Mouse (Mus musculus): ENCODE data around the gene Apol9a. TPM values are rescaled to one million over a fixed set of nuclear protein-coding genes. Genes with fewer than 3 reads are reported as not detected.
"Not testable (repeated sequence)": the region's sequence is repeated elsewhere in the genome, so short reads cannot be mapped to it uniquely, and the experiment has no call there.

The Apol9a gene
- total RNA-seq (2017): 0.47 TPM in 1 of 2 replicates, not detected in the other

DNA sequence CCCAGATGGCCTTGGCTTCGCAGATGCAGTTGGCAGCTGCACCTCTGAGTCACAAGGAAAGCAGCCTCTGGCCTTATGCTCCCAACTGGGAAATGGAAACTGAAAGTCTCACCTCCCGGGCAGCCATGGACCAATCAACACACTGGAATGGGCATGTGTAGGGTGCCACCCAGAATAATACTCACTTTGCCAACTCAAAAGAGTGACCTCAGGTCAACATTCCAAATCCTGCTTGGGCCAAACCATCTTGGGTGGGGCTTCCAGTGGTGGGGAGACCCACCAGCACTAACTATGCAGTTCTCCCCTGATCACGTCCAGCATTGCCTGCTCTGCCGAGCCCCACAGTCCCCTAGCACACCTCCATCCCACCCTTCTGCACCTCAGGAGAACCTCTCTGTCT is at the start of gene Apol9a:
Gene Apol9a (minus strand): TSS at position 101 of the 400 bp plus-strand sequence.
- ATAC-seq (ENCODE audit: extremely low read depth, insufficient number of reproducible peaks, low FRiP score, poor library complexity, severe bottlenecking): not testable (repeated sequence)

DNA sequence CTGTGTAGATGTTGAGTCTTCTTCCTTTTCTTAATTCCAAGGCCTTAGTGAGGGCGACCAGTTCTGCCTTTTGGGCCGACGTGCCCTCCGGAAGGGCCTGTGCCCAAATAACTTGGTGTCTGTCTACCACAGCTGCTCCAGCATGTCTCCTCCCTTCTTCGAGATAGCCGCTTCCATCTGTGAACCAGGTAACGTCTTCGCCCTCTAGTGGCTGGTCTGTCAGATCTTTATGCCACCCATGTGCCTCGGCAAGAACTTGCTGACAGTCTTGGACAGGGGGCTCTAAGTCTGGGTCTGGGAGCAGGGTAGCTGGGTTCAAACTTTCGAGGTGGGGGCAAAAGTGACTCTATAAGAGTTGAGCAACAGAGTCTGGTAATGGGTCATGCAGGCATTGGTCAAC is 39.0 kb upstream of the Apol9a start:
- not testable (repeated sequence) for ATAC-seq (ENCODE audit: extremely low read depth, insufficient number of reproducible peaks, low FRiP score, poor library complexity, severe bottlenecking)

DNA sequence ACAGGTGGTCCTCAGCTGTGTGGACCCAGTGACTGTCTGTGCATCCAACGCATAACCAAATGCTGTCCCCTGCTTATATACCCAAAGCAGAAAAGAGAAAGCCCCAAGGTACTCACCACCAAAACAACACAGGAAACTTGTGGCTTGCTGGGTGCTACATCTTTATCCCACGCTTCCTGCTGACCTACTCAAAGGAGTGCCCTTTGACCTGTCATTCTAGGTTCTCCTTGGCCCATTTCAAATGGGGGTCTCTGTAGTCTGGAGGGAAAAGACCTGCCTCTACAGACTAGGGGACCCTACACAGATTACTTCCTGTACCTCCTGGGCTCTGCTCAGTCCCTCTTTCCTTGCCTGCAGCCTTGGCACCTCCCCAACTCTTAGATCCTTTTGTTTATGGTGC is 36.5 kb upstream of the Apol9a start, which contains the start of gene Apol7b:
Gene Apol7b (minus strand): TSS at position 101 of the 400 bp plus-strand sequence.
- 0 out of 2 replicates have a peak, but pooled peaks have one; percentile 19 for ATAC-seq (ENCODE audit: extremely low read depth, insufficient number of reproducible peaks, low FRiP score, poor library complexity, severe bottlenecking)

DNA sequence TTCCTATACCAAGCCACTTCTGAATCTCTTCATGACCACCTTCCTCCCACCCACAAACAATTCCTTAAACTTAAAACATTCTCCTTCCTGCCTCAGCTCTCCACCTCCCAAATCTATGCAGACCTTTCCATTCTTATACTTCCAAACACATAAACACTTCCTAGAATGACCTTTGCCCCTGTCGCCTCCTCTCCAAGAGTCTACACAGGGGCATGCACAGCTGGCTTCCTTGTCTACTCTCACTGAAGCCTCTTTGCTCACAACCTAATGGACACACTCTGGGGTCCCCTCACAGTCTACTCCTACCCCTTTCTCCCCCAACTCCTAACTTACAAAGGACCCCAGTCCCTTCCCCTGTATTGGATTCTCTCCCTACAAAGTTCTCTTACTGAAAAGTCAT is 34.7 kb upstream of the Apol9a start:
- ATAC-seq (ENCODE audit: extremely low read depth, insufficient number of reproducible peaks, low FRiP score, poor library complexity, severe bottlenecking): not testable (repeated sequence)

DNA sequence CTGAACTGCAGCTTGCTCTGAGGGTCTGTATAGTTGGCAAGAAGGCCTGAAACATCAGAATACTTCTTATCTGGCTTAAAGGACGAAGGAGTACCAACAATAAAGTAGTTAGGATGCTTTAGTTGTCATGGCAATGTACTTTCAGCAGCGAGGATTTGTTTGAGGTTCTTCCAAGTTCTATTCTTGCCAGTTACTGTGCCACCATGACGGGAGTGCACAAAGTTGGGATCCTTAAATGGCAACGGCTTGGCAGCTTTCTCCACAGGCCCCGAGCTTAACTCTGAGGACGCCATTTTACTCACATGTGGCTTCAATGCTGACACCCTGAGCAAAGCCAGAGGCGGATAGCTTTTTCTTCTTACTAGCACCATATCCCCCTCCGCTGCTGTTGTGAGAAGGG is 33.8 kb upstream of the Apol9a start:
- not testable (repeated sequence) for ATAC-seq (ENCODE audit: extremely low read depth, insufficient number of reproducible peaks, low FRiP score, poor library complexity, severe bottlenecking)

DNA sequence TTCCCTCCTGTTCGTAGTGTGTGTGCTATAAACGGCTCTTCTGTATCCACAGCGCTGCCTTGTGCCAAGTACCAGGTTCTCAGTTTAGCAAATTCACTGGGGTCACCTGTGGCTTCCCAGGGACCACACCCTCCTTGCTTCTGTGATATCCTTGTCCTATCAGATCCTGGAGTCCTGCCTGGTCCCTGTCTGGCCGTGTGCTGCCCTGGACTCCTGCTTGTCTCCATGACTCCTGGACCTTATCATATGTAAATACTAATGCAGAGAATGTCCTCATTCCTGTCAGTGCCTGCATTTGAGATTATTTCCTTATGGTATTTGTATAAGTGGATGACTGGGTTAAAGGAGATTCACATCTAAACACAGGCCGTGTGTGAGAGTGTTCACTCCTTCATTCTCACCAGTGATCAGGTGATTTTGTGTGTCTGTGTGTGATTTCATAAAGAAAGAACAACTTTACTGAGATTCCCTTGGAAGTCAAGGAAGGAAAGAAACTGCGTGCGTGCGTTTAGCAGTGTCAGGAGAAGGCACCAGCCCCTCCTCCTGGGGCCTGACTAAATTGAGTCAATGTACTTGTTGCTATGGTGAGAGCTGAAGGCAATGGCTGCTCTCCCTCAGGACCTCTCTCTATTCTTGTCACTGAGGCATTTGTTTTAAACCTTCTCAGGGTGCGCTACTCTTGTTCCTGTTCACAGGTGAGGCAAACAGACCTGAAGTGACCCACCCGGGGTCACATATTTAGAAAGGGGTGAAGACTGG is 17.9 kb upstream of the Apol9a start:
- not testable (repeated sequence) for ATAC-seq (ENCODE audit: extremely low read depth, insufficient number of reproducible peaks, low FRiP score, poor library complexity, severe bottlenecking)

DNA sequence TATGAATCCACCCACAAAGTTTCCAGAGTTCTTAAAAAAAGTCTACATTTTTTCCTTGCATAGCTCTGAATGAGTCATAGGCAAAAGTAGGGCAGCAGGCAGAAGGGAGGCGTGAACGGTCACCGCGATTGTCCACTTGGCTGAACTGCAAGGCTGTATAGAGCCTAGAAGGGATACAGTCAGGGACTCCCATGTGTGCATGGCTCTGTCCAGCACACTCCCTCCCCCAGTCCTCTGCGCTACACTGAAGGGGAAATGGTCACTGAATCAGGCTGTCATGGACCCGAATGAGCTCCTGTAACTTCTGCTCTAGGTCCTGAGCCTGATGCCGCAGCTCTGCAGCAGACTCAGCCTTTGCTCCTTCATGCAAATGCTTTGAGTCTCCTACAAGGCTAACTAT is 12.0 kb upstream of the Apol9a start:
- ATAC-seq (ENCODE audit: extremely low read depth, insufficient number of reproducible peaks, low FRiP score, poor library complexity, severe bottlenecking): not testable (repeated sequence)

DNA sequence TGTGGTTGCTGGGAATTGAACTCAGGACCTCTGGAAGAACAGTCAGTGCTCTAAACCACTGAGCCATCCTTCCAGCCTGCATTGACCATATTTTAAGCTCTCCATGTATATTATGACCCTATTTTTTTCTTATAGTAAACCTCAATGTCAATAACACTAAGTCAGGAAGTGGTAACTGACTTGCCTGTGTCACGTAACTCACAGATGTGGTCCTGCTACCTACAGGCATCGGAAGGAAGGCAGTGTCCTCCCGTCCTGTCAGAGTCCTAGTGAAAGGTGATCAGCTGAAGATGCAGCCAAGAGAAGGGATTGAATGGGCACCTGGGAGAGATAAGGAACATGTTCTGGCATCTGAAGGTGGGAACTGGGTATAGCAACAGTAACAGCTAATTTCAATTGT is 8.7 kb upstream of the Apol9a start:
- not testable (repeated sequence) for ATAC-seq (ENCODE audit: extremely low read depth, insufficient number of reproducible peaks, low FRiP score, poor library complexity, severe bottlenecking)

DNA sequence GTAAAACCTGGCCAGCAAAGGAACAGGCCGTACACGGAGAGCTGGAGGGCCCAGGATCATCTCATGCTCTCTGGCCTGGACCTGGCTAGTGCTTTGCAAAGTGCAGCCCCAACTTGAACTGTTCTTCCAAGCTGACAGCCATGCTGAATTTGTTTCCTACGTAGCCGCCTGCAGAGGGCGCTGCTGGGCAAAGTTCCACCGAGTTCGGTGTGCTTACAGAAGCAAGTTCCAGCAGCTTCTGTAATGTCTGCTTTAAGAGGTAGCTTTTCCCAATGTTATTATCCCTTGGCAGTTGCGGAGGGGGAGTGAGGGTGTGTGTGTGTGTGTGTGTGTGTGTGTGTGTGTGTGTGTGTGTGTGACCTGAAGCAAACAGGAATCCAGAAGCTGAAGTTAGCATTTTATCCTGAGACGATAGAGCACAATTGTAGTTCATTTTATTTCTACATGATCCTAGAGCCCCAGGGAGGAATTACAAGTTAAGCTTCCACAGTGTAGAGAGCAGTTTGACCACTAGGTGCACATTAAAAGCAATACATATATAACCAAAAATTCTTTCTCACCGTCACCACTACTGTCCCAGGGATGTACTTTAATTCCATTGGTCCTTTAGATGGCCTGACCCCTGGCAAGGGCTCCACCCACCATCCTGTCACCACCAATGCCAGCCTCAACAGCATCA is 5.9 kb upstream of the Apol9a start:
- ATAC-seq (ENCODE audit: extremely low read depth, insufficient number of reproducible peaks, low FRiP score, poor library complexity, severe bottlenecking): not testable (repeated sequence)

DNA sequence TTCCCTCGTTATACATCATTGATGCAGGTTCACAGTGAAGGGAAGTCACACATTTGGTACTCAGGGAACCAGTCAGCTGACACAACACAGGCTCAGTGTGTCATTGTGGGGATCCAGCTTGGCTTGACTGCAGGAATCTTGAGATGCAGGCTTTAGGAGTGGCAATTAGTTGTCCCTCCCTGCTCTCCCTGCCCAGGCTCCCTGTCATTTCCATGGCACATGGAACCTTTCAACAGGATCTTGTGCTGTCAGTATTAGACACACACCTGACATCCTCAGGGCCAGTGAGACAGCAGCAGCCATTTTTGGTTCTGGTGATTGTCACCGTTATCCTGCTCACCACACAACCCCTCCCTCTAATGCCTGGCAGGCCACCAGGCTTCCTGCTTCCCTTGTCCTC is 4.7 kb upstream of the Apol9a start:
- ATAC-seq (ENCODE audit: extremely low read depth, insufficient number of reproducible peaks, low FRiP score, poor library complexity, severe bottlenecking): not testable (repeated sequence)

DNA sequence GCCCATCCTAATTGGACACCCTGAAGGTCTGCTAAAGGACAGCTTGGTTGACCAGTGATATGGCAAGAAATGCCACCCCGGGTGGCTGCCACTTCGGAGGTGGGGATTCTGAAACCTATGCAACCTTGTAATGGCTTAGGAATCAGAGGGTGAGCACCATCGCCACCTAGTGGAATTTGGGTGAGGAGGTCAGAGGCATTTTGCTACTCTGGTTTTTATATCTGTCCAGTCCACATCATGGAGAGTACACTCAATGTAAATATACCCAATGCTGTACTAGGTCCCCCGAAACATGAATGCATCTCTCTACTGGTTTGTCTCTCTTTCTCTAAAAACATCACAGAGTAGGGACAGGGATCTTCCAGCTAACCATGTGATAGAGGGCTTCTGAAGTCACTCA is 1.8 kb upstream of the Apol9a start:
- ATAC-seq (ENCODE audit: extremely low read depth, insufficient number of reproducible peaks, low FRiP score, poor library complexity, severe bottlenecking): not testable (repeated sequence)

DNA sequence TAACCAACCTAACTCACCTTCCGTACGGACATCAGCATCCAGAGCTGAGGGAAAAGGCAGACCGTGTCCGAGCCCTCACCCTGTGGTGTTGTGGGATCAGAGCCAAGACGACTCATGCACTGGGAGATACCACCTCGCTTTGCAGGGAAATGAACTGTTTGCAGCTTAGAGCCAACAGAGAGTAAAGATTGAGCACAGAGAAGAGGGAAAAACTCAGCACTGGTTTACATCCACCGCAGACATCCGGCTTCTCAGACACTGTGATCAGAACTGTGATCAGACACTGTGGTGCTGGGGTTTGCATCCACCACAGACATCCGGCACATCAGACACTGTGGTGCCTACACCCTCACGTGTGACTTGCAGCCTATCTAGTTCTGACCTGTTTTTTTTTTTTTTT is 4.6 kb downstream of the Apol9a start:
- not testable (repeated sequence) for ATAC-seq (ENCODE audit: extremely low read depth, insufficient number of reproducible peaks, low FRiP score, poor library complexity, severe bottlenecking)

DNA sequence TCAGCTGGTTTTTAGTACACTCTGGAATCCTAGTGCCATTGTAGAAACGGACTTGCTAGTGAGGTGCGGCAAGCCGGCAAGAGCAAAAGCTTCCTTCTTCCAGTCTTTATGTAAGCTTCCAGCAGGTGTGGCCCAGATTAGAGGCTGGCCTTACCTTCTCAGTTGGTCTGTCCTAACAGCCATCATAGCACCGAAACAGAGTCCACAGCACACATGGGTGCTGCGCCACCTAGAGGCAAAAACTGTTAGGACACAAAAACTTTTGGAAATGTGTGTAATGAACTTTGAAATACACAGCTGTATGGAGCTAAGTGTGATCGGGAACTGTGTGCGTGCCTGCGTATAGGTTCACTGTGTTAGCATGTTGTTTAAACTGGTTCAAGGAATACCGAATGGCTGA is 11.9 kb downstream of the Apol9a start, which contains the start of gene Apol7a:
Gene Apol7a (minus strand): TSS at position 84 of the 400 bp plus-strand sequence.
- ATAC-seq (ENCODE audit: extremely low read depth, insufficient number of reproducible peaks, low FRiP score, poor library complexity, severe bottlenecking): not testable (repeated sequence)

DNA sequence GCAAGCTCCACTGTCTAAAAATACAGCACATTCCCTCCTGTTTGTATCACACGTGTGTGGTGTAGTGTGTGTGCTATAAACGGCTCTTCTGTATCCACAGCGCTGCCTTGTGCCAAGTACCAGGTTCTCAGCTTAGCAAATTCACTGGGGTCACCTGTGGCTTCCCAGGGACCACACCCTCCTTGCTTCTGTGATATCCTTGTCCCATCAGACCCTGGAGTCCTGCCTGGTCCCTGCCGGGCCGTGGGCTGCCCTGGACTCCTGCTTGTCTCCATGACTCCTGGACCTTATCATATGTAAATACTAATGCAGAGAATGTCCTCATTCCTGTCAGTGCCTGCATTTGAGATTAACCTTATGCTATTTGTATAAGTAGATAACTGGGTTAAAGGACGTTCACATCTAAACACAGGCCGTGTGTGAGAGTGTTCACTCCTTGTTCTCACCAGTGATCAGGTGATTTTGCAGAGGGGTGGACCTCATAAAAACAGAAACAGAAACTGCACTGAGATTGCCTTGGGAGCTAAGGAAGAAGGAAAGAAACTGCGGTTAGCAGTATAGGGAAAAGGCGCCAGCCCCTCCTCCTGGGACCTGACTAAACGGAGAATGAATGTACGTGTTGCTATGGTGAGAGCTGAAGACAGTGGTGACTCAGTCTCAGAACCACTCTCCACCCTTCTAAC is 13.3 kb downstream of the Apol9a start:
- ATAC-seq (ENCODE audit: extremely low read depth, insufficient number of reproducible peaks, low FRiP score, poor library complexity, severe bottlenecking): not testable (repeated sequence)

DNA sequence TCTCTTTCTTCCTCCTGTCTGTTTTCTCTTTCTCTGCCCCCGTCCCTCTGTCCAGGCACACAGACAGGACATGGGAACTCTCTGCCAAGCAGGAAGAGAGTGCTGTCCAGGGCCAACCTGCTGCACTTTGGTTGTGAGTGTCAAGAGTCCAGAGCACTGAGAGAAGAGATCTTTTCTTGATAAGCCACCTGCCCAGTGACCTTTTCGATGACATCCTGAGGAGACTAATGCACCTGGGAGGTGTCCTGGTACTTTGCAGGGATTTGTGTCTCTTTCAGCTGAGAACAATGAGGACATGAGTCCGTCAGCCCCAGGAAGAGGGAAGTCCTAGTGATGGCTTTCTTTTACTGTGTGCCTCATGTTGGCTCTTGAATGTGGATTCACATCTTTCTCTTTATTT is 17.1 kb downstream of the Apol9a start:
- not testable (repeated sequence) for ATAC-seq (ENCODE audit: extremely low read depth, insufficient number of reproducible peaks, low FRiP score, poor library complexity, severe bottlenecking)

DNA sequence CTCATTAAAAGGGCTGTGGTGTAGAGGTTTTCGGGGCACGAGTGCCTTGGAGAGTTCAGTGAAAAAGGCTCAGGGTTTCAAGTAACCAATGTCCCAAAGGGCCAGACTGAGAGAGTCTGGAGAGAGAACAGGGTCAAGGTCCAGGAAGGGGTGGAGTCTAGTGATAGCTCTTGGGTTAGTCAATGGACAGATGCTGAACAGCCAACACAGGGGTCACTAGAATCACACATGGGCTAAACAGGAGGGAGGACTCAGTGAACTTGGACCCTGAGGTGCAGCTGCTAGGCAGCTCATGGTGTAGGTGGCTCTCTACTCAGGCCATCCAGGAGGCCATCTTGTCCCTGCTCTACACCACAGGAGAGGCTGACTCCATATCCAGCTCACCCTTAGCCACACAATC is 23.5 kb downstream of the Apol9a start:
- 0 out of 2 replicates have a peak, but pooled peaks have one; percentile 1 for ATAC-seq (ENCODE audit: extremely low read depth, insufficient number of reproducible peaks, low FRiP score, poor library complexity, severe bottlenecking)

DNA sequence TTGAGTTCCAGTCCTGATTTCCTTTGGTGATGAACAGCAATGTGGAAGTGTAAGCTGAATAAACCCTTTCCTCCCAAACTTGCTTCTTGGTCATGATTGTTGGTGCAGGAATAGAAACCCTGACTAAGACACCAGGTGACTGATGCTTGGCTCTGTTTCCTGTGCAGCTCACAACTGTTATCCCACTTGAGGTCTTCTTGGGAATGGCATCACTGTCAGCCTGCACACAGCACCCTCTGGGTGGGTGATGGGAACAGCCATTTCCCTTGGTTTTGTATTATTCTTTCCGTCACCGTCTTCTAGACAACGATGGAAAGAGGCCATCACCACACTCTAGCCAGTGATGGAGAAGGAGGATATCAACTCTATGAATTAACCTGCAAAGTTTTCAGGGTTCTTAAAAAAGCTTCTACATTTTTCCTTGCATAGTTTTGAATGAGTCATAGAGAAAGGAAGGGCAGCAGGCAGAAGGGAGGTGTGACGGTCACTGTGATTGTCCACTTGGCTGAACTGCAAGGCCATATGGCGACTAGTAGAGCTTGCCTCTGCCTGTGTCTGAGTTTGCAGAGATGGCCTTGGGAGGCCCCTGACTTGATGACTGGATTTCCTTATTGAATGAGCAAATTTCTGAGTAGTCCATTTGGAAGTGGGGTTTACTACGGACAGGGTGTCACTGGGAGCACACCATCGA is 26.4 kb downstream of the Apol9a start:
- ATAC-seq (ENCODE audit: extremely low read depth, insufficient number of reproducible peaks, low FRiP score, poor library complexity, severe bottlenecking): no peak

DNA sequence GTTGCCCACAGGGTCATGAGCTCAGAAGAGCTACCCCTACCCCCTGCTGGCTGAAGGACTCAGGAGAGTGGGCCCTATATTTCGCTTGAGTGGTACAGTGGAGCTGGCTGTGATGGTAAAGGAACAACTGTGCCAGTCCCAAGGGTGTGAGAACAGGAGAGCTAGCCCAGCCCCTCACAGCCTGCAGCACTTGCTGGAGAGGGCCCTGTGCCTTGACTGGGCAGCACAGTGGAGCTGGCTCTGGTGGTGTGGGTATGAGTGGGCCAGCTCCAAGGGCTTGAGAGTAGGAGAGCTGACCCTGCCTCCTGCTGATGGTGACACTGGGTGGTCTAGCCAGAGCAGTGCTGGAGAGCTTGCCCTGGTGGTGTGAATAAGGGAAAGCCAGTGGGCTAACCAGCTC is 28.1 kb downstream of the Apol9a start:
- no peak for ATAC-seq (ENCODE audit: extremely low read depth, insufficient number of reproducible peaks, low FRiP score, poor library complexity, severe bottlenecking)

DNA sequence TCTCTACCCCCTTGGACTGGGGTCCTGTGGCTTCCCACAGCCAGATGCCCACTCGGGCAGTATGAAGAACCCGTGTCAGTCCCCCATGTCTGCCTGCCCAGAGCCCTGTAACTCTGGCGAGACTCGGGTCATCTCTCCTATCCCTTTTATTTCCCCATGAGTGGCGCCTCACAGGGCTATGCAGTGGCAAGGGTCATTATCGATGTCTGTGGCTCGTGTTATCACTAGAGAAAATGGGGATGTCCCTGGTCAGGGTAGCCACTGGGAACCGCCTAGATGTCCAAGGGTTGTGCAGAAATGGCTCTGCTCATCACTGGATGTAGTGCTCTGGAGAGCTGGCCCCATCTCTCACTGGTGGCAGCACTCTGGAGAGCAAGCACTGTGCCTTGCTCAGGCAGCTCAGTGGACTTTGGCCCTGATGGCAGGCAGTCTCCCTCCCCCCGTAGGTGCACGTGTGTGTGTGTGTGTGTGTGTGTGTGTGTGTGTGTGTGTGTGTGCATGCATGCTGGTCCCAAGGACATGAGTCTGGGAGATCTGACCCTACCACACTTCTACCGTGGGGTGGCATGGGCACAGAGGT is 28.6 kb downstream of the Apol9a start:
- no peak for ATAC-seq (ENCODE audit: extremely low read depth, insufficient number of reproducible peaks, low FRiP score, poor library complexity, severe bottlenecking)

Data from neutrophil, adult 5-6 weeks (primary cell).